Mouse (Mus musculus) E14TG2a.4 (cell line): ENCODE data around the gene Fthl17e.
"Not testable (repeated sequence)": the region's sequence is repeated elsewhere in the genome, so short reads cannot be mapped to it uniquely, and the experiment has no call there.

Source experiments
- H3K27me3 ChIP-seq: 2 replicates; pipeline ENCODE4 v1.6.1; 2014; ENCODE audit warnings: low read length, control low read depth; ENCODE audit not compliant: insufficient read depth
- H3K36me3 ChIP-seq: 2 replicates; pipeline ENCODE4 v1.6.1; 2014; ENCODE audit warnings: low read length, control low read depth; ENCODE audit not compliant: insufficient read depth
- H3K4me1 ChIP-seq: replicated peaks from 2 replicates; pipeline ENCODE4 v1.6.1; 2014; ENCODE audit warnings: low read depth, low read length, control low read depth
- H3K4me3 ChIP-seq: replicated peaks from 2 replicates; pipeline ENCODE4 v1.5.1; 2014; ENCODE audit warnings: mild to moderate bottlenecking, low read length
- H3K9me3 ChIP-seq: 2 replicates; pipeline ENCODE4 v1.6.1; 2014; ENCODE audit warnings: low read length, control low read depth
- CTCF ChIP-seq: conservative IDR thresholded peaks from 2 replicates; pipeline ENCODE4 v1.5.1; 2014; ENCODE audit warnings: low read length
- NANOG ChIP-seq: IDR thresholded peaks from 2 replicates; pipeline ENCODE4 v1.6.1; 2014; ENCODE audit warnings: borderline replicate concordance, low read length, mixed read lengths
- POU5F1 ChIP-seq: IDR thresholded peaks from 2 replicates; pipeline ENCODE4 v1.6.1; 2014; ENCODE audit warnings: low read length, borderline replicate concordance

Fthl17e gene

GRCm38 (mm10) chrX:9033193-9033592 lies at the start of gene Fthl17e:
TSS of gene Fthl17e (plus strand) at chrX:9033493.
- H3K9me3 ChIP-seq, H3K4me3 ChIP-seq, H3K27me3 ChIP-seq, H3K36me3 ChIP-seq, H3K4me1 ChIP-seq: not testable (repeated sequence)

GRCm38 (mm10) chrX:8986655-8987054 lies 46.6 kb upstream of the Fthl17e start, which contains the start of gene Fthl17d:
TSS of gene Fthl17d (minus strand) at chrX:8986755.
- not testable (repeated sequence) for H3K27me3 ChIP-seq, H3K9me3 ChIP-seq

DNA sequence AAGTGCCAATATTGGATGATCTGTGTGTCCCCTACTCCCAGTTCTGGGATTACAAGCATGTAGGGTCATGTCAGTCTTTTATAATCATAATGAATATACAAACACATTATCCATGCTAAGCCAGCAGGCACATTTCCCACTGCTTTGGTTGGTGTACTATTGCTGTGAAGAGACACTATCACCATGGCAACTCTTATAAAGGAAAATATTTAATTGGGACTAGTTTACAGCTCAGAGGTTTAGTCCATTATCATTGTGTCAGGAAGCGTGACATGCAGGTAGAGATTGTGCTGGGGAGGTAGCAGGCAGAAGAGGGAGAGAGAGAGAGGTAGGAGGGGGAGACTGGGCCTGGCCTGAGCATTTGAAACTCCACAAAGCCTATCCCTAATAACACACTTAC lies 17.2 kb upstream of the Fthl17e start:
- H3K9me3 ChIP-seq, result no peaks in the 10 kb centered on the region
- TF ChIP-seq POU5F1, result no peak
- no peak for TF ChIP-seq CTCF
- no peak for TF ChIP-seq NANOG
- no peaks in the 10 kb centered on the region for H3K4me1 ChIP-seq
- H3K36me3 ChIP-seq, result no peaks in the 10 kb centered on the region
- H3K27me3 ChIP-seq, result no peaks in the 10 kb centered on the region
- H3K4me3 ChIP-seq, result no peak overlapping the region

More at GRCm38 (mm10) chrX:8986655-8987054, 46.6 kb upstream of the Fthl17e start, which contains the start of gene Fthl17d:
- not testable (repeated sequence) for H3K4me1 ChIP-seq, H3K4me3 ChIP-seq, H3K36me3 ChIP-seq

DNA sequence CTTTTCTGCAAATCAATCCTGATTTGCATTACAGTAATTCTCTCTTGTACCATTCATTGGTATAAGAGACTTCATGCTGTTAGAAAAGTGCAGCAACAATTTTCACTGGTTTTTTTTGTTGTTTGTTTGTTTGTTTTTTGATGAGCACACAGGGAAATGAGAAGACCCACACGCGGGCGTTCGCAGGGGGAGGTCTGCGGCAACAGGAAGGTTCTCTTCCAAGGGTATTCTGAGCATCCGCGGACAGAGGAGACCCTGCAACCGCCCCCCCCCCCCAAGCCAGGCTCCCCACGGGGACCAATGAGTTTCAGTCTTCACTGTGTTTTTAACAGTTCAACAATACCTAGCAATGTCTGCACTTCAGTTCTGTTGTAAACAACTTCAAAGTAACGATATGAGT lies 13.8 kb upstream of the Fthl17e start:
- H3K9me3 ChIP-seq, result no peaks in the 10 kb centered on the region
- no peak for TF ChIP-seq CTCF
- TF ChIP-seq POU5F1, result no peak
- no peak for TF ChIP-seq NANOG
- H3K4me3 ChIP-seq, result no peak overlapping the region
- no peaks in the 10 kb centered on the region for H3K36me3 ChIP-seq
- H3K27me3 ChIP-seq, result no peaks in the 10 kb centered on the region
- no peaks in the 10 kb centered on the region for H3K4me1 ChIP-seq

DNA sequence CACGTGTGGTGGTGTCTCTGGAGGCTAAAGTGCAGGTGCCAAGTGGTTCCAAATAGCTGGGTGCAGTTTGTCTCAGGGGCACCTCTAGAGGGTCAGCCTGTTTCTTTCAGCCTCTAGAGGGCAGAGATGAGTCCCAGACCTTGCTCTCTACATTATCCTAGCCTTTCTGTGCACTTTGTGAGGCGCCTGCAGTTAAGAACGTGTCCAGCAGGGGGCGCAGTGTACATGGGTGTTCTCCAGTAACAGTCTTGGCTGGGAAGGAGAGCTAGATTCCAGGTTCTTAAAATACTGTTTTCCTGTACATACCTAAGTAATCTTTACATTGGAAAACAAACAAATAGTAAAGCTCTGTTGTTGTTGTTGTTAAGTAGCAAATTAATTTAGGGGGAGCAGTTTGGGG lies 8.3 kb downstream of the Fthl17e start:
- not testable (repeated sequence) for H3K9me3 ChIP-seq, H3K27me3 ChIP-seq, H3K36me3 ChIP-seq, H3K4me1 ChIP-seq, H3K4me3 ChIP-seq

DNA sequence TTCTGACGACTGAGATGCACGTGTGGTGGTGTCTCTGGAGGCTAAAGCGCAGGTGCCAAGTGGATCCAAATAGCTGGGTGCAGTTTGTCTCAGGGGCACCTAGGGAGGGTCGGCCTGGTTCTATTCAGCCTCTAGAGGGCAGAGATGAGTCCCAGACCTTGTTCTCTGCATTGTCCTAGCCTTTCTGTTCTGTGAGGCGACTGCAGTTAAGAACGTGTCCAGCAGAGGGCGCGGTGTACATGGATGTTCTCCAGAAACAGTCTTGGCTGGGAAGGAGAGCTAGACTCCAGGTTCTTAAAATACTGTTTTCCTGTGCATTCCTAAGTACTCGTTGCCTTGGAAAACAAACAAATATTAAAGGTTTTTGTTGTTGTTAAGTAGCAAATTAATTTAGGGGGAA lies 27.7 kb downstream of the Fthl17e start:
- not testable (repeated sequence) for H3K4me3 ChIP-seq, H3K9me3 ChIP-seq, H3K4me1 ChIP-seq, H3K27me3 ChIP-seq, H3K36me3 ChIP-seq
- peak; percentile 27 for TF ChIP-seq CTCF

GRCm38 (mm10) chrX:9062101-9062500 lies 28.8 kb downstream of the Fthl17e start:
- TF ChIP-seq POU5F1 (no peak), NANOG (no peak), CTCF (no peak)
- no peaks in the 10 kb centered on the region for H3K4me1 ChIP-seq
- peaks cover 7% of the 10 kb centered on the region; the same call in 1 of the 2 replicates for H3K9me3 ChIP-seq
- H3K27me3 ChIP-seq, result no peaks in the 10 kb centered on the region
- H3K4me3 ChIP-seq, result no peak overlapping the region
- no peaks in the 10 kb centered on the region for H3K36me3 ChIP-seq

DNA sequence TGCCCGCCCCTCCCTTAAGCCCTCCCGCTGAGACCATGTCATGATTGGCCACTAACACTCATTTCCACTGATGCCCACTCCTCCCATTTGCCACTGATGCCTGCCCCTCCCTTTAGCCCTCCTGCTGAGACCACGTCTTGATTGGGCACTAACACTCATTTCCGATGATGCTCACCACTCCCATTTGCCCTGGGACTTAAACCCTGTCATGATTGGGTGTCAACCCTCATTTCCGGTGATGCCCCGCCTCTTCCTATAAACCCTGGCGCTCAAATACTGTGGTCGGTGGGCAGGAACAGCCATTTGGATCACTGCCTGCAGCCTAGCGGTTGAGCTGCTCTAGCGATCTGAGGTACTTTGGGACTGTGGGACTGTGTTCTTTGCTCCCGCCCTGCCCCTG lies 29.4 kb downstream of the Fthl17e start, which contains the start of gene Fthl17f:
Gene Fthl17f, plus strand, starts transcription at position 301 of the 400 bp plus-strand sequence.
- H3K9me3 ChIP-seq, H3K4me1 ChIP-seq, H3K27me3 ChIP-seq, H3K4me3 ChIP-seq, H3K36me3 ChIP-seq: not testable (repeated sequence)

GRCm38 (mm10) chrX:9077699-9078098 lies 44.4 kb downstream of the Fthl17e start:
- H3K36me3 ChIP-seq, H3K4me3 ChIP-seq, H3K9me3 ChIP-seq, H3K27me3 ChIP-seq, H3K4me1 ChIP-seq: not testable (repeated sequence)
